Mouse (Mus musculus) CH12.LX (cell line): ENCODE results near the gene Pcsk7. TPM values are rescaled to one million over a fixed set of nuclear protein-coding genes. Genes with fewer than 3 reads are reported as not detected.
A peak's percentile ranks its signal among the peaks of the same experiment; 100 is the strongest.

Experiments used
- DNase-seq: peaks from one replicate; pipeline ENCODE4 v3.0.0-alpha.2; 2013; ENCODE audit errors: extremely low read depth
- H3K27ac ChIP-seq: 2 replicates; pipeline ENCODE4 v1.5.1; 2012; ENCODE audit warnings: low read depth, mild to moderate bottlenecking, control low read depth, moderate library complexity; ENCODE audit not compliant: insufficient read depth
- H3K27me3 ChIP-seq: replicated peaks from 2 replicates; pipeline ENCODE3; 2012; ENCODE audit warnings: inconsistent platforms
- H3K36me3 ChIP-seq, 2 experiments: replicated peaks in 1 of 2; 2 replicates each; pipeline versions ENCODE3 to v1.6.1; 2012; ENCODE audit warnings: inconsistent platforms in 1 of 2, low read length in 1 of 2, mild to moderate bottlenecking in 1 of 2, mixed read lengths in 1 of 2, moderate library complexity in 1 of 2; ENCODE audit not compliant: control insufficient read depth in 1 of 2, insufficient read depth in 1 of 2
- H3K4me1 ChIP-seq, 2 experiments: 2 replicates each; pipeline ENCODE4 v1.6.1; 2012; ENCODE audit warnings: inconsistent platforms in 1 of 2, moderate library complexity in 1 of 2; ENCODE audit not compliant: insufficient read depth in 2 of 2, control insufficient read depth in 1 of 2
- H3K4me2 ChIP-seq: 2 replicates; pipeline ENCODE4 v1.6.1; 2012; ENCODE audit warnings: low read depth, mild to moderate bottlenecking, control low read depth; ENCODE audit not compliant: poor library complexity, insufficient read depth, severe bottlenecking
- H3K4me3 ChIP-seq, 3 experiments: fragments of 150-350 bp in 1 of 3; sonication (generic) in 1 of 3; replicated peaks in 1 of 3; 2 replicates each; pipeline versions ENCODE3 to v1.5.1; 2011 to 2012; ENCODE audit warnings: low read depth in 2 of 3, low read length in 2 of 3, mild to moderate bottlenecking in 2 of 3, moderate library complexity in 2 of 3, control low read depth in 1 of 3, improper control_type of control experiment in 1 of 3, inconsistent platforms in 1 of 3, mixed read lengths in 1 of 3; ENCODE audit not compliant: poor library complexity in 1 of 3
- H3K79me2 ChIP-seq: replicated peaks from 2 replicates; pipeline ENCODE4 v1.6.1; 2012; ENCODE audit warnings: mild to moderate bottlenecking, moderate library complexity; ENCODE audit not compliant: control insufficient read depth, poor library complexity, insufficient read depth, severe bottlenecking; ENCODE audit errors: extremely low read depth
- H3K9ac ChIP-seq: 2 replicates; pipeline ENCODE4 v1.6.1; 2012; ENCODE audit warnings: low read depth, mild to moderate bottlenecking, control low read depth, moderate library complexity; ENCODE audit not compliant: insufficient read depth
- H3K9me3 ChIP-seq: replicated peaks from 2 replicates; pipeline ENCODE3; 2012; ENCODE audit warnings: low read length, inconsistent platforms, mixed read lengths
- BHLHE40 ChIP-seq: IDR thresholded peaks from 2 replicates; pipeline ENCODE4 v1.6.1; 2011; ENCODE audit warnings: mild to moderate bottlenecking, low read depth, low read length, improper control_type of control experiment
- CHD1 ChIP-seq: IDR thresholded peaks from 2 replicates; pipeline ENCODE4 v1.6.1; 2012; ENCODE audit warnings: low read depth, low read length, improper control_type of control experiment, inconsistent platforms
- CHD2 ChIP-seq: IDR thresholded peaks from 2 replicates; pipeline ENCODE4 v1.6.1; 2011; ENCODE audit warnings: low read length, improper control_type of control experiment
- E2F4 ChIP-seq: IDR thresholded peaks from 2 replicates; pipeline ENCODE4 v1.6.1; 2011; ENCODE audit warnings: low read depth, low read length, improper control_type of control experiment; ENCODE audit not compliant: insufficient replicate concordance
- ELF1 ChIP-seq: IDR thresholded peaks from 2 replicates; pipeline ENCODE4 v1.6.1; 2014; ENCODE audit warnings: low read depth, mild to moderate bottlenecking, inconsistent platforms, low read length, improper control_type of control experiment
- EP300 ChIP-seq: IDR thresholded peaks from 2 replicates; pipeline ENCODE4 v1.6.1; 2011; ENCODE audit warnings: low read length, improper control_type of control experiment
- GABPA ChIP-seq: IDR thresholded peaks from 2 replicates; pipeline ENCODE4 v1.6.1; 2012; ENCODE audit warnings: low read depth, low read length, improper control_type of control experiment, inconsistent platforms; ENCODE audit not compliant: insufficient replicate concordance
- HCFC1 ChIP-seq: IDR thresholded peaks from 2 replicates; pipeline ENCODE4 v1.6.1; 2012; ENCODE audit warnings: low read depth, mild to moderate bottlenecking, inconsistent platforms, low read length, improper control_type of control experiment
- KAT2A ChIP-seq: IDR thresholded peaks from 2 replicates; pipeline ENCODE4 v1.6.1; 2012; ENCODE audit warnings: low read length, improper control_type of control experiment, inconsistent platforms; ENCODE audit not compliant: insufficient replicate concordance
- MEF2A ChIP-seq: IDR thresholded peaks from 2 replicates; pipeline ENCODE4 v1.6.1; 2014; ENCODE audit warnings: low read depth, mild to moderate bottlenecking, inconsistent platforms, low read length, improper control_type of control experiment, borderline replicate concordance
- POLR2A ChIP-seq: IDR thresholded peaks from 2 replicates; pipeline ENCODE4 v1.6.1; 2011; ENCODE audit warnings: low read depth, mild to moderate bottlenecking, improper control_type of control experiment, low read length
- POLR2AphosphoS2 ChIP-seq: IDR thresholded peaks from 2 replicates; pipeline ENCODE4 v1.6.1; 2011; ENCODE audit warnings: low read depth, low read length, improper control_type of control experiment
- RAD21 ChIP-seq: IDR thresholded peaks from 2 replicates; pipeline ENCODE4 v1.6.1; 2011; ENCODE audit warnings: low read depth, mild to moderate bottlenecking, low read length, improper control_type of control experiment, moderate library complexity
- SIN3A ChIP-seq: IDR thresholded peaks from 2 replicates; pipeline ENCODE4 v1.6.1; 2012; ENCODE audit warnings: low read length, improper control_type of control experiment, inconsistent platforms
- SMC3 ChIP-seq: IDR thresholded peaks from 2 replicates; pipeline ENCODE4 v1.6.1; 2011; ENCODE audit warnings: low read depth, low read length, improper control_type of control experiment
- TCF12 ChIP-seq: IDR thresholded peaks from 2 replicates; pipeline ENCODE4 v1.6.1; 2014; ENCODE audit warnings: low read depth, mild to moderate bottlenecking, inconsistent platforms, low read length, improper control_type of control experiment
- USF1 ChIP-seq: IDR thresholded peaks from 2 replicates; pipeline ENCODE4 v1.6.1; 2014; ENCODE audit warnings: low read depth, mild to moderate bottlenecking, inconsistent platforms, low read length, improper control_type of control experiment
- dilution Hi-C: fragments of 300-500 bp; cut with MboI; formaldehyde crosslinking; loops from 2 replicates; pipeline ENCODE4 v1.14.3; 2020; ENCODE audit warnings: low sequenced_read_pairs; ENCODE audit not compliant: extremely low pct_unique_long_range_greater_than_20kb, extremely low pct_ligation_motif_present
- in situ Hi-C: fragments of 300-500 bp; cut with MboI; formaldehyde crosslinking; loops from 3 replicates; pipeline ENCODE4 v1.14.3; 2019; ENCODE audit warnings: low sequenced_read_pairs, low pct_ligation_motif_present, low pct_unique_long_range_greater_than_20kb, mixed read lengths
- polyA plus RNA-seq: library from polyadenylated mRNA; unstranded; fragments of >175 nt; gene quantifications from 2 replicates; pipeline ENCODE4 v1.2.1, GENCODE M21; 2012; ENCODE audit warnings: low read depth; ENCODE audit not compliant: insufficient read length
- total RNA-seq, 2 experiments: library from RNA; depleted of rRNA; stranded (reverse); fragments of 300-350 nt in 1 of 2; fragments of >200 nt in 1 of 2; gene quantifications; 2 replicates each; pipeline ENCODE4 v1.2.3; 2012 to 2014

Gene Pcsk7
- total and polyA plus RNA-seq, 3 experiments, result 16.5 to 18.5 (median 17.9) TPM

DNA sequence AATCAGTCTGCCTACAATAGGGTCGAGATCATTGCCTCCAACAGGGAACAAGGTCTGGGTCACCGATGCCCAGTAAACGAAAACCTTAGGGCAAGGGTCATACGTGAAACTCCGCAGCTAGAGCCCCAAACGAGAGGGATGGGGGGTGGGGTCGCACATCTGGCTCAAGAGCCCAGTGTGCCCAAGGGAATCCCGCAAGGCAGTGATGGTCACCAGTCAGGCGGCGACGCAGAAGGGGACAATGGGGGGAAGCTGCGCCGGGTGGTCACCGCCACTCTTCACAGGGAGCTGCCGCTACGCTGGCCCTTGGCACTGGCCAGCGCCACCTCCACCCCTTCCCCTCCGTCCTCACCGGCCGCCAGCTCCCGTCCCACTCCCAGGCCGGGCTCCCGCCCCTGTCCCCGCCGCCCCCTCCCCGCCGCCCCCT, 473 bp upstream of the Pcsk7 start:
- Histone ChIP-seq H3K79me2 (peaks cover 15% of the 10 kb centered on the region), H3K9me3 (no peaks in the 10 kb centered on the region), H3K4me1 (peaks cover 0 to 29% of the 10 kb centered on the region in 2 experiments; a peak in 2 of 4 replicates), H3K27me3 (no peaks in the 10 kb centered on the region), H3K27ac (0 out of 2 replicates have a peak overlapping the region, but pooled peaks have one; percentile 22), H3K36me3 (peaks cover 17 to 37% of the 10 kb centered on the region in 2 experiments), H3K4me3 (peak overlapping the region; percentile 70 to 89 (median 78)), H3K9ac (peak overlapping the region; percentile 90), H3K4me2 (peak overlapping the region; percentile 82)
- dilution Hi-C loops (no loop called here), in situ Hi-C loops (no loop called here)
- peak; percentile 11 for DNase-seq
- TF ChIP-seq POLR2AphosphoS2, result no peak
- TF ChIP-seq CHD2, result no peak
- no peak for TF ChIP-seq CHD1
- TF ChIP-seq POLR2A, result no peak
- TF ChIP-seq E2F4, result no peak
- TF ChIP-seq SIN3A, result peak; percentile 40; the same call in 1 of the 2 replicates

- peak; percentile 16 for DNase-seq
- no peaks in the 10 kb centered on the region for H3K27me3 ChIP-seq
- H3K9me3 ChIP-seq, result no peaks in the 10 kb centered on the region
- in situ Hi-C loops, result no loop called here
- H3K27ac ChIP-seq, result 0 out of 2 replicates have a peak overlapping the region, but pooled peaks have one; percentile 23
- H3K4me2 ChIP-seq, result peak overlapping the region; percentile 83
- H3K79me2 ChIP-seq, result peaks cover 15% of the 10 kb centered on the region
- peak overlapping the region; percentile 78 to 93 (median 89) for H3K4me3 ChIP-seq
- dilution Hi-C loops, result no loop called here
- H3K9ac ChIP-seq, result peak overlapping the region; percentile 92
- H3K4me1 ChIP-seq, result peaks cover 0 to 29% of the 10 kb centered on the region in 2 experiments; a peak in 2 of 4 replicates
- peaks cover 28 to 45% of the 10 kb centered on the region in 2 experiments for H3K36me3 ChIP-seq
- no peak for TF ChIP-seq MEF2A
- TF ChIP-seq BHLHE40, result no peak
- TF ChIP-seq CHD1, result no peak
- TF ChIP-seq SMC3, result no peak
- TF ChIP-seq KAT2A, result no peak
- no peak for TF ChIP-seq USF1
- TF ChIP-seq ELF1, result no peak
- no peak for TF ChIP-seq RAD21
- no peak for TF ChIP-seq CHD2
- no peak for TF ChIP-seq TCF12
- no peak; the same call in 1 of the 2 replicates for TF ChIP-seq HCFC1
- TF ChIP-seq EP300, result no peak
- no peak for TF ChIP-seq GABPA
- TF ChIP-seq, all 38 proteins: peak for 0
Measured at GRCm38 (mm10) chr9:45907078-45907428, 756 bp downstream of the Pcsk7 start.
